Mouse (Mus musculus) limb, embryonic 14.5 days (tissue): ENCODE measurements around the gene Chaf1b. TPM values are rescaled to one million over a fixed set of nuclear protein-coding genes. Genes with fewer than 3 reads are reported as not detected.

Experiments
- ATAC-seq: fragments of 200-750 bp; cut with Nextera tagmentation; 2 replicates; pipeline ENCODE4 v1.8.0; 2017; ENCODE audit warnings: low read depth, moderate number of reproducible peaks, moderate TSS enrichment; ENCODE audit not compliant: low FRiP score
- DNase-seq: peaks from one replicate; pipeline ENCODE4 v3.0.0-alpha.2; 2015; ENCODE audit warnings: low spot score
- H3K27ac ChIP-seq: fragments of 300-500 bp; sonication (generic); replicated peaks from 2 replicates; pipeline ENCODE4 v1.5.1; 2014; ENCODE audit warnings: low read depth, mild to moderate bottlenecking, low read length, moderate library complexity, mixed read lengths
- H3K27me3 ChIP-seq: fragments of 300-500 bp; sonication (generic); 2 replicates; pipeline ENCODE4 v1.6.1; 2014; ENCODE audit warnings: low read length, mixed read lengths; ENCODE audit not compliant: control insufficient read depth, insufficient read depth
- H3K36me3 ChIP-seq: fragments of 300-500 bp; sonication (generic); 2 replicates; pipeline ENCODE4 v1.6.1; 2014; ENCODE audit warnings: mild to moderate bottlenecking, low read length, moderate library complexity, mixed read lengths; ENCODE audit not compliant: control insufficient read depth, insufficient read depth
- H3K4me1 ChIP-seq: fragments of 300-500 bp; sonication (generic); 2 replicates; pipeline ENCODE4 v1.6.1; 2014; ENCODE audit warnings: antibody characterized with exemption, low read length, mixed read lengths; ENCODE audit not compliant: control insufficient read depth, insufficient read depth
- H3K4me2 ChIP-seq: fragments of 300-500 bp; sonication (generic); replicated peaks from 2 replicates; pipeline ENCODE4 v1.6.1; 2014; ENCODE audit warnings: low read depth, mild to moderate bottlenecking, low read length, moderate library complexity; ENCODE audit not compliant: severe bottlenecking
- H3K4me3 ChIP-seq: fragments of 300-500 bp; sonication (generic); replicated peaks from 2 replicates; pipeline ENCODE4 v1.5.1; 2014; ENCODE audit warnings: low read length
- H3K9ac ChIP-seq: fragments of 300-500 bp; sonication (generic); 2 replicates; pipeline ENCODE4 v1.6.1; 2014; ENCODE audit warnings: mild to moderate bottlenecking, low read depth, low read length, moderate library complexity; ENCODE audit not compliant: severe bottlenecking
- H3K9me3 ChIP-seq: fragments of 300-500 bp; sonication (generic); 2 replicates; pipeline ENCODE4 v1.6.1; 2016; ENCODE audit warnings: low read length; ENCODE audit not compliant: control insufficient read depth
- POLR2A ChIP-seq: fragments of 200-500 bp; IDR thresholded peaks from 2 replicates; pipeline ENCODE4 v1.8.0; 2012; ENCODE audit warnings: inconsistent platforms, mild to moderate bottlenecking, moderate library complexity, borderline replicate concordance; ENCODE audit not compliant: insufficient read depth, insufficient read length; ENCODE audit errors: extremely low read depth
- WGBS: fragments of 180-500 bp; shearing (Covaris S2); extraction: QIAGEN DNeasy Blood & Tissue Kit; methylation state at CpG from one replicate; pipeline ENCODE4 v1.1.7; 2014; 5-methylcytosine and 5-hydroxymethylcytosine counted together
- polyA plus RNA-seq, 2 experiments: library from polyadenylated mRNA; depleted of rRNA in 1 of 2; stranded (reverse) in 1 of 2; unstranded in 1 of 2; fragments of >200 nt; fragmentation: Nextera tagmentation in 1 of 2; extraction: Ambion mirVana in 1 of 2; gene quantifications; 2 replicates each; pipeline versions ENCODE4 v1.2.1 to v1.2.3; 2012 to 2014

Gene Chaf1b
- polyA plus RNA-seq, 2 experiments: 43.2 to 66.3 TPM

GRCm38 (mm10) chr16:93919189-93919588 is 35.5 kb downstream of the Chaf1b start:
- H3K27me3 ChIP-seq: no peaks in the 10 kb centered on the region
- H3K9ac ChIP-seq: no peak overlapping the region
- H3K4me1 ChIP-seq: no peaks in the 10 kb centered on the region
- H3K9me3 ChIP-seq: no peaks in the 10 kb centered on the region
- H3K4me2 ChIP-seq: no peak overlapping the region
- no peaks in the 10 kb centered on the region for H3K36me3 ChIP-seq
- ATAC-seq (no peak), DNase-seq (no peak)
- TF ChIP-seq POLR2A: no peak
- no peak overlapping the region for H3K27ac ChIP-seq
- no peak overlapping the region for H3K4me3 ChIP-seq
- 81% methylated on average over 19 of the region's 20 CpGs for WGBS

DNA sequence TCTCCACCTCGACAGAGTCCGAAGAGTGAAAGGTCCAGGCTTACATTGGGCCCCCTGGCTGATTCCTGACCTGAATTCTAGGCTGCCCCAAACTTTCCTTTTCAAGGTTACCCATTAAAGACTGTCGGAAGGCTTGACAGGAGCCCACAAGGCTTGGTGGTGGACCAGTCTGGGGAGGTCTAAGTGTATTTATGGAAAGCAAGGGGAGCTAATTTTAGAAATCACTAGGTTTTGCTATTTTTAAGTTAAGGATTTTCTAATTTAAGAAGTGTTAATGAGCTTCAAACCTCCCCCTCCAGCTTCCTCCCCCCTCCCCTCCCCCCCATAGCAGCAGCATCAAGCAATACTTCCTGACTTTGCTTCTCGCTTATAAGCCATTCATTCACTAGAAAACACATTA is 37.0 kb downstream of the Chaf1b start:
- Histone ChIP-seq H3K9me3 (no peaks in the 10 kb centered on the region), H3K4me3 (no peak overlapping the region), H3K27ac (no peak overlapping the region), H3K27me3 (no peaks in the 10 kb centered on the region), H3K36me3 (no peaks in the 10 kb centered on the region), H3K4me1 (no peaks in the 10 kb centered on the region), H3K9ac (no peak overlapping the region), H3K4me2 (no peak overlapping the region)
- ATAC-seq: no peak
- no peak for TF ChIP-seq POLR2A
- no peak for DNase-seq
- WGBS: 57% methylated on average over 4 of the region's 4 CpGs

GRCm38 (mm10) chr16:93922835-93923389 is 39.2 kb downstream of the Chaf1b start:
- no peak overlapping the region for H3K4me3 ChIP-seq
- no peak for DNase-seq
- H3K4me2 ChIP-seq: no peak overlapping the region
- H3K27me3 ChIP-seq: no peaks in the 10 kb centered on the region
- 80% methylated on average over 5 of the region's 5 CpGs for WGBS
- H3K27ac ChIP-seq: no peak overlapping the region
- H3K9ac ChIP-seq: no peak overlapping the region
- H3K9me3 ChIP-seq: no peaks in the 10 kb centered on the region
- H3K4me1 ChIP-seq: no peaks in the 10 kb centered on the region
- no peak for ATAC-seq
- TF ChIP-seq POLR2A: no peak
- H3K36me3 ChIP-seq: no peaks in the 10 kb centered on the region

GRCm38 (mm10) chr16:93923788-93924187 is 40.1 kb downstream of the Chaf1b start:
- TF ChIP-seq POLR2A: no peak

DNA sequence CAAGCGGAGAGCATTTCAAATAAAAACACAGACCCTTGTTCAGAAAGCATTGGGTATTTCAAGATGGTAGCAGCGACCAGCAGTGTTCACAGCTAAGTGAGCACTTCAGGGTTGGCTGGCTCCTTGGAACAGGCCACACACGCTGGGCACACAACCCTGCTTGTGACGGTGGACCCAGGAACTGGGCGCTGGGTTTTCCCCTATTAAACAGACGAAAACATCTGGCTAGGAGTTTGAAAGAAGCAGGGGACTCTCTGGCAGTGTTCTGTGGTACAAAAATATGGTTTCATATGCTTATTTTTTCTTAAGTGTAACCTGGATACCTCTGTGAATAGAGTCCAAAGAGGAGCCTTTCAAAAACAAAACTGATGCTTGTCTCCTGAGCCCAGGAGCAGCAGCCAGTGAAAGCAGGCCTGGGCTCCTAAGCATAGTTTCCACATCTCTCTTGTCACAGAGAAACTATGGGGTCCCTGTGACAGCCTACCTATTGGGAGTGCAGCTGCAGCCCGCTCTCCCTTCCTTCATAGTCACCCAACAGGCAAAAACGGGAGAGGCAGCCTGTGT is 42.1 kb downstream of the Chaf1b start:
- no peak for DNase-seq
- H3K36me3 ChIP-seq: no peaks in the 10 kb centered on the region
- WGBS: 69% methylated on average over 8 of the region's 8 CpGs
- H3K4me2 ChIP-seq: no peak overlapping the region
- H3K4me3 ChIP-seq: no peak overlapping the region
- no peak overlapping the region for H3K27ac ChIP-seq
- no peaks in the 10 kb centered on the region for H3K9me3 ChIP-seq
- no peak overlapping the region for H3K9ac ChIP-seq
- TF ChIP-seq POLR2A: no peak
- no peaks in the 10 kb centered on the region for H3K27me3 ChIP-seq
- no peak for ATAC-seq
- no peaks in the 10 kb centered on the region for H3K4me1 ChIP-seq

More at GRCm38 (mm10) chr16:93923788-93924187, 40.1 kb downstream of the Chaf1b start:
- H3K36me3 ChIP-seq: no peaks in the 10 kb centered on the region
- no peak overlapping the region for H3K4me2 ChIP-seq
- no peaks in the 10 kb centered on the region for H3K27me3 ChIP-seq
- no peak for DNase-seq
- no peak overlapping the region for H3K27ac ChIP-seq
- H3K9ac ChIP-seq: no peak overlapping the region
- WGBS: 43% methylated on average over 7 of the region's 7 CpGs
- H3K4me1 ChIP-seq: no peaks in the 10 kb centered on the region
- no peak for ATAC-seq
- H3K4me3 ChIP-seq: no peak overlapping the region
- H3K9me3 ChIP-seq: no peaks in the 10 kb centered on the region
